Mouse (Mus musculus) cerebellum, adult 2 months (tissue): ENCODE data around the gene Spats2.

Experiments
- CTCF ChIP-seq: fragments of 200-500 bp; IDR thresholded peaks from 2 replicates; pipeline ENCODE4 v1.5.1; 2011; ENCODE audit warnings: low read depth, mild to moderate bottlenecking, control low read depth, low read length, moderate library complexity, borderline replicate concordance; ENCODE audit not compliant: insufficient read depth
- POLR2A ChIP-seq: fragments of 200-500 bp; IDR thresholded peaks from 2 replicates; pipeline ENCODE4 v1.6.1; 2011; ENCODE audit warnings: low read length, control low read depth, borderline replicate concordance; ENCODE audit not compliant: insufficient read depth

GRCm38 (mm10) chr15:99249938-99250337 lies 124.2 kb downstream of the Spats2 start:
- TF ChIP-seq POLR2A (no peak), CTCF (no peak)
